Mouse (Mus musculus) urinary bladder, adult 18-20 months (tissue): ENCODE data around the gene Ngb.

Source experiments
- DNase-seq, 2 experiments: peaks; one replicate each; pipeline ENCODE4 v3.0.0; 2022; ENCODE audit warnings: low spot score in 2 of 2, mixed read lengths in 2 of 2

The Ngb gene

DNA sequence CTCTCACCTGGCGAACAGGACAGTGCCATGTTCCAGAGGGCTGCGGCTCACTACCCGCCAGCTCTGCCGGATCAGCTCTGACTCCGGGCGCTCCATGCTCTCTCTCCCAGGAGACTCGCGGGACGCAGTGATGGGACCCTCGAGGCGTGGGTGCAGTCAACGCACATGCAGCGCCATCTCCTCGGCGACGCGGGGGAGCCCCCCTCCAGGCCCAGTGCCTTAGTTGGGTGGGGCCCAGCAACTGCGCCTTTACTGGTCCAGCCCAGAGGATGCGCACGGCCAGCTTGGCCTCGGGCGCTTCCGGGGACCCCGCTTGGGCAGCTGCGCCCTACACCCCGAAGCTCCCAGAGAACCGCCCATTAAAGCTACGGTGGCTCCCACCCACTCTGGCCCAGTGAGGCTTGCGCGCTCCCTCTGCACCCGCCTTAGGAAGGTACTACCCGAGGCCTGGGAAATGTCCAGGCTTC is at the start of gene Ngb:
Ngb (minus strand) TSS at position 375 of the 467 bp plus-strand sequence.
- DNase-seq, result no peak

GRCm38 (mm10) chr12:87149471-87149870 is 47.1 kb upstream of the Ngb start:
- DNase-seq, result no peak

GRCm38 (mm10) chr12:87148136-87148535 is 45.8 kb upstream of the Ngb start:
- DNase-seq, result no peak

DNA sequence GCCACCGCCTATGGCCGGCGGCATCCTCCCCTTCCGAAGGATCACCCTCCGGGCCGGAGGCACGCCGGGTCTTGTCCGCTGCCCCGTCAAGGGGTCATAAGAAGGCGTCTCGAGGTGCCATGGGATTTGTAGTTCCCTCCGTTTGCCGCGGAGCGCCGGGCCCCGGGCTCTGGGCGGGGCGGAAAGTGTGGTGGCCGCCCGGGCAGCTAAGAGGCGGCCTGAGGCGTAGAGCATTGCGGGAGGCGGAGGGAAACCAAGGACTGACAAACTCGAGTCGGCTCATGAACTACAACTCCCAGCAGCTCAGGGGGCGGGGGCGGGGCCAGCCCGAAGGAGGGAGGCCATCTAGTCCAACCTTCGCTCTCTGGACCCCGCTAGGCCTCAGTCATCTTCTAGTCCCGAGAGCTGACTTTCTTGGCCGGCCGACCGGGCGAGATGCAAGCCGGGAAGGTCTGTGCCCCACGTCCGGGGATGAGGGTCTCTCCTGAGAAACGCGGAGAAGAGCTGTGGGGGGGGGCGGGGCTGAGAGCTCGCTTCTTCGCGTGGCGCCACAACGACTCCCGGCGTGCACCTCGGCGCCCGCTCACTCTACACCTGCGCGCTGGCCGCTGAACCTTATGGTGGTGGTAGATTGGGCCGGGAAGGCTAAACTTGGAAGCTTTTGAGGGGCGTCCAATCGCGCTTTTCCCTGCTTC is 45.2 kb upstream of the Ngb start, which contains the start of gene Pomt2:
Pomt2 (minus strand) TSS at position 574 of the 695 bp plus-strand sequence.
- peak; percentile 86 to 95 for DNase-seq

DNA sequence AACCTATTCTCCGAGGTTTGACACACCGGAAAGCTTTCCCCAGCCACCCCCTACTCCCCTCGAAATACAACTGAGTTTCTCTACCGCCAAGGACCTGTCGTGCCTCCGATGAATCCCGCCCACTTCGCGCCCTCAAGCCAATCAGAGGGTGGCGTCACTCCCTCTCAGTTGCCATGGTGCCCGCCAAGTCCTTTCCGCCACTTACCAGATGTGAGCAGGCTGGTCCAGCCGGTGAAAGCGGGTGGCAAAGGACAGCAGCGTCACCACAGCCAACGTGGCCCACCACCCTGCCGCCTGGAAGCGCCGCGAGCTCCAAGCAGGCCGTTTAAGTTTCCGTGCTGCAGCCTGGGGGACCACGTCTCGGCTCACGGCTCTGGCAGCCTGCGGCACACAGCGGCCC is 44.6 kb upstream of the Ngb start, which contains the start of gene Gstz1:
Gstz1 (plus strand) TSS at position 200 of the 400 bp plus-strand sequence.
- DNase-seq, result peak; percentile 76 to 77

GRCm38 (mm10) chr12:87142156-87142555 is 39.8 kb upstream of the Ngb start:
- DNase-seq, result no peak

GRCm38 (mm10) chr12:87138768-87139167 is 36.4 kb upstream of the Ngb start:
- no peak for DNase-seq

DNA sequence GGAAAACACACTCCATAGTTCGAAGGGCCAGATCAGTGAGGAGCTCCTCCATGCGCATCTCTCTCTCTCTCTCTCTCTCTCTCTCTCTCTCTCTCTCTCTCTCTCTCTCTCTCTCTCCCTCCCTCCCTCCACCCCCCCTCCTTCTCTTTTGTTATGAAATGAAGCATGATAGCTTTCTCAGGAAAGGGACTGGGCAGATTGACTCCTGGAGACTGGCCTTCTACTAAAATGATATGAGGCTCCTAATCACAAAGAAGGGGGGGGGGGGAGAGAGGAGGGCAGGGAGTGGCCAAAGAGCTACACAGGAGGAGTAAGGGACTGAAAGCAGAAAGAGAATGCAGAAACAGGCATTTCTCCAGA is 36.0 kb upstream of the Ngb start:
- no peak for DNase-seq

- DNase-seq, result no peak
Measured at GRCm38 (mm10) chr12:87137439-87138341, 35.4 kb upstream of the Ngb start.

- DNase-seq, result no peak
Measured at GRCm38 (mm10) chr12:87132784-87133183, 30.4 kb upstream of the Ngb start.

DNA sequence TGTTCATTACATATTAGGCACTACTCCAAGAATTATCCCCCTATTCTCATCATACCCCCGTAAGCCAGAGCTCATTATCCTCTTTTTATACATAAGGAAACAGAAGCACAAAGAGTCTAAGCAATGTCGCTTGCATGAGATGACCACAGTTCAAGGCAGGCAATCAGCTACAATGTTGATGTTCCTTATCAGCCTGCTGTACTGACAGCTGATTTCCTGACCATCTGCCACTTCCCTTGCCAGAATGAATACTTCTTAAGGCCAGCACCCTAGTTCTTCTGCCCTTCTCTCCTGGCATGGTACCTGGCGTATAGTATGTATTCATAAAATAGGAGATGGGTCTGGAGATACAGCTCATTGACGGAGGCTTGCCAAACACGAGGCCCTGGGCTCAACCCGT is 29.9 kb upstream of the Ngb start:
- no peak for DNase-seq

DNA sequence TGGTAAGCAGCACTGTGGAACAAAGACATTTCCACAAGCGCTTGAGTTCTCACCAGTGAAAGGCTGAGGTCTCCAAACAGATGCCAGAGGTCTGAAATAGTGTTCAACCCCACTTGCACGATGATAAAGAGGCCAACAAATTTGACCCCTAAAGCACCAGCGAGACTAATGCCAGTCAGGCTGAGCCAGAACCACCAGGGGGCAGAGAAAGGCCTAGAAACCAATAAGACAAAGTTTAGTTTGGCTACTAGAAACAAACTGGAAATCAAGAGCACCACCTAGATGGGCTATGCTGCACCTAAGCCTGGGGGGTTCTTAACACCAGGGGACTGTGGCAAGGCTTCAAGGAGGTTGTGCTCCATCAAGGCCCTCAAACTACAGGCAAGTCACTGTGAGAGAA is 29.3 kb upstream of the Ngb start:
- DNase-seq, result no peak

DNA sequence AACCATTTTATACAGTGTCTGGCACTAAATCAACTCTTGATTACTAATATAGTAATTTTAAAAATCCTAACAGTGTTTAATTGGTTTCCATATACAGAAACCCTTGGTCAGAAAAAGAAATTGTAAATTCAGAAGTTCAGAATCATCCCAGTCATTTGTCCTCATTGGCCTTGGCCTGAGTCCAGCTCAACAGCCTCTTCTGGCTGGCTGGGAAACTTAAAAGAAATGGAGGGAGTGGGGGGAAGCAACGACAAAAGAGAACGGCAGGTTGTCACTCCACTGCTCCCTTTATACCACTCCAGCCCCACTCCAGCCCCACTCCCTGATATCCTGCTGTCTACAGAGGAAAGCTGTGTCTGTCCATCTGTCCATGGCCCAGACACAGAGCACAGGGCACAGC is 28.8 kb upstream of the Ngb start:
- DNase-seq, result no peak

DNA sequence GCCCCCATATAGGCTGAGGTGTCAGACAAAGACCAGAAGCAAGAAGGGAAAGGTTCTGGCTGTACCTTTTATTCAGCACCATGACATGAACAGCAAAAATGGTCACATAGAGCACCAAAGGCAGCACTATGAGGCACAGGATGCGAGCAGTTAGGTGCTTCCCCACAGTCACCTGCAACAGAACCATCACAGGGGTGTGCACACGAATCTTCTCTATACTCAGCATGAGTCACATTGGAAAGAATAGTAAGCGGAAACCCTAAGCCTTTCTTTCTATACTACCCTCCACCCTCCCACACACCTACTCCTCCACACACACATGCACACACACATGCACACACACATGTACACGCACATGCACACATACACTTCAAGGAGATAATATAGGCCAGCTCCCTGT is 27.9 kb upstream of the Ngb start:
- DNase-seq, result no peak

DNA sequence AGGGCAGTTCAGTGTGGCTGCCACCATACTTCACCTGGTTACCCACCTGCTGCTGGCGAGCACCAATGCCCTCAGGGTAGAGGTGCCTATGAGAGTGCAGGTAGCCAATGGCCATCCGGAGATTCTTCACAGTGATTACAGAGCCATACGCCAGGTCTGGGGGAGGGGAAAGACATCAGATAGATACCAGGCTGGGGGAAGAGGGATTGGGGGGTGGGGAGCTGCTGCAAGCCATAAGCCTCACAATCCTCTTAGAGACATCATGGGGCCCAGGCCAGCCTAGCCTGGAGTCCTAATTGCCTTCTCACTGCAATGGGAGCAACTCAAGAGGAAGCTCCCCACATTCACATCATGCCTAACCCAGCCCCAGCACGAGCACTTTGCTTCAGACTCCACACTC is 24.9 kb upstream of the Ngb start:
- no peak for DNase-seq

GRCm38 (mm10) chr12:87121918-87122589 is 19.7 kb upstream of the Ngb start:
- no peak for DNase-seq

- DNase-seq, result no peak
Measured at GRCm38 (mm10) chr12:87107357-87107977, 5.1 kb upstream of the Ngb start.

DNA sequence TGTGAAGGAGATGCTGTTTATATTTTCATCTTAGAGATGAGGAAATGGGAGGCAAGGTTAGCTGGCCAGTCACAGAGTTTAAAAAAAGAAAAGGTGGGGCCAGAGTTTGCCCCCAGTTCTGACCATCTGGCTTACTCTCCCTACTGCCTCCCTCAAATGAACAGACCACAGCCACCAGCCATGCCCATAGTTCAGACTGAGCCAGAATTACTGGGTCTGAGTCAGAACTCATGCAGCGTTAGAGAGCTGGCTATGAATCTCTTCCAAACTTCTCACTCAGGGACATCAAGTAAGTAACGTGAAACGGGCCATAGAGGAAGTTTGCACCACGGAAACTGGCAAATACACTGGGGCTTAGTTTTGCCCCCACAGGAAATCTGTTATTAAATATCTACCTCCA is 2.5 kb upstream of the Ngb start:
- no peak for DNase-seq

GRCm38 (mm10) chr12:87103471-87103870 is 1.1 kb upstream of the Ngb start:
- DNase-seq, result no peak

- no peak for DNase-seq
Measured at GRCm38 (mm10) chr12:87100331-87100730, 2.0 kb downstream of the Ngb start.

GRCm38 (mm10) chr12:87093671-87094070 is 8.7 kb downstream of the Ngb start:
- DNase-seq, result no peak

GRCm38 (mm10) chr12:87093249-87093648 is 9.1 kb downstream of the Ngb start:
- DNase-seq, result peak in 1 of 2 experiments; percentile 23
